Mouse (Mus musculus): ENCODE results near the gene Nova2. TPM values are rescaled to one million over a fixed set of nuclear protein-coding genes. Genes with fewer than 3 reads are reported as not detected.

Gene Nova2
- polyA plus RNA-seq (2012; ENCODE audit: insufficient read depth, insufficient read length, missing spikeins), result 1.1 and 1.6 TPM in 2 replicates

GRCm38 (mm10) chr7:18925162-18925938 lies at the start of gene Nova2:
Nova2 (plus strand) TSS chr7:18925888.
- Histone ChIP-seq H3K4me1 (ENCODE audit: control insufficient read depth, insufficient read depth, insufficient read length, low read length) (peaks cover 6% of the 10 kb centered on the region), H3K4me3 (ENCODE audit: insufficient read depth, low read depth, low read length) (peak within 1 kb of the TSS; percentile 91), H3K27ac (replicated peaks; ENCODE audit: low read depth, low read length) (peak within 1 kb of the TSS; percentile 100)

- H3K4me3 ChIP-seq (ENCODE audit: insufficient read depth, low read depth, low read length), result no peak overlapping the region
- H3K27ac ChIP-seq (replicated peaks; ENCODE audit: low read depth, low read length), result no peak overlapping the region
- peaks cover 13% of the 10 kb centered on the region; the same call in 1 of the 2 replicates for H3K4me1 ChIP-seq (ENCODE audit: control insufficient read depth, insufficient read depth, insufficient read length, low read length)
Observed at GRCm38 (mm10) chr7:18878691-18879090, 47.0 kb upstream of the Nova2 start.

GRCm38 (mm10) chr7:18883991-18884744 lies 41.5 kb upstream of the Nova2 start:
- no peak overlapping the region for H3K4me3 ChIP-seq (ENCODE audit: insufficient read depth, low read depth, low read length)
- no peak overlapping the region for H3K27ac ChIP-seq (replicated peaks; ENCODE audit: low read depth, low read length)
- H3K4me1 ChIP-seq (ENCODE audit: control insufficient read depth, insufficient read depth, insufficient read length, low read length), result peaks cover 22% of the 10 kb centered on the region

GRCm38 (mm10) chr7:18884745-18885422 lies 40.8 kb upstream of the Nova2 start:
- peaks cover 22% of the 10 kb centered on the region for H3K4me1 ChIP-seq (ENCODE audit: control insufficient read depth, insufficient read depth, insufficient read length, low read length)

GRCm38 (mm10) chr7:18886963-18887362 lies 38.7 kb upstream of the Nova2 start:
- no peak overlapping the region for H3K27ac ChIP-seq (replicated peaks; ENCODE audit: low read depth, low read length)
- H3K4me1 ChIP-seq (ENCODE audit: control insufficient read depth, insufficient read depth, insufficient read length, low read length), result peaks cover 18% of the 10 kb centered on the region
- H3K4me3 ChIP-seq (ENCODE audit: insufficient read depth, low read depth, low read length), result no peak overlapping the region

More at GRCm38 (mm10) chr7:18884745-18885422, 40.8 kb upstream of the Nova2 start:
- Histone ChIP-seq H3K4me3 (ENCODE audit: insufficient read depth, low read depth, low read length) (no peak overlapping the region), H3K27ac (replicated peaks; ENCODE audit: low read depth, low read length) (no peak overlapping the region)

- Histone ChIP-seq H3K27ac (replicated peaks; ENCODE audit: low read depth, low read length) (no peak overlapping the region), H3K4me3 (ENCODE audit: insufficient read depth, low read depth, low read length) (no peak overlapping the region), H3K4me1 (ENCODE audit: control insufficient read depth, insufficient read depth, insufficient read length, low read length) (peaks cover 4% of the 10 kb centered on the region; the same call in 1 of the 2 replicates)
Observed at GRCm38 (mm10) chr7:18890848-18891247, 34.8 kb upstream of the Nova2 start.

GRCm38 (mm10) chr7:18891872-18892599 lies 33.7 kb upstream of the Nova2 start:
- Histone ChIP-seq H3K4me3 (ENCODE audit: insufficient read depth, low read depth, low read length) (peak overlapping the region; percentile 53), H3K4me1 (ENCODE audit: control insufficient read depth, insufficient read depth, insufficient read length, low read length) (peaks cover 4% of the 10 kb centered on the region; the same call in 1 of the 2 replicates), H3K27ac (replicated peaks; ENCODE audit: low read depth, low read length) (no peak overlapping the region)

GRCm38 (mm10) chr7:18893009-18893408 lies 32.7 kb upstream of the Nova2 start:
- Histone ChIP-seq H3K27ac (replicated peaks; ENCODE audit: low read depth, low read length) (no peak overlapping the region), H3K4me1 (ENCODE audit: control insufficient read depth, insufficient read depth, insufficient read length, low read length) (peaks cover 4% of the 10 kb centered on the region; the same call in 1 of the 2 replicates), H3K4me3 (ENCODE audit: insufficient read depth, low read depth, low read length) (no peak overlapping the region)

GRCm38 (mm10) chr7:18893651-18894430 lies 31.8 kb upstream of the Nova2 start:
- H3K4me3 ChIP-seq (ENCODE audit: insufficient read depth, low read depth, low read length), result peak overlapping the region; percentile 38
- H3K4me1 ChIP-seq (ENCODE audit: control insufficient read depth, insufficient read depth, insufficient read length, low read length), result peaks cover 4% of the 10 kb centered on the region; the same call in 1 of the 2 replicates
- H3K27ac ChIP-seq (replicated peaks; ENCODE audit: low read depth, low read length), result no peak overlapping the region

GRCm38 (mm10) chr7:18896536-18896935 lies 29.2 kb upstream of the Nova2 start:
- H3K4me1 ChIP-seq (ENCODE audit: control insufficient read depth, insufficient read depth, insufficient read length, low read length), result peaks cover 4% of the 10 kb centered on the region; the same call in 1 of the 2 replicates
- no peak overlapping the region for H3K4me3 ChIP-seq (ENCODE audit: insufficient read depth, low read depth, low read length)
- no peak overlapping the region for H3K27ac ChIP-seq (replicated peaks; ENCODE audit: low read depth, low read length)

GRCm38 (mm10) chr7:18900513-18900912 lies 25.2 kb upstream of the Nova2 start:
- Histone ChIP-seq H3K4me3 (ENCODE audit: insufficient read depth, low read depth, low read length) (no peak overlapping the region), H3K4me1 (ENCODE audit: control insufficient read depth, insufficient read depth, insufficient read length, low read length) (no peaks in the 10 kb centered on the region), H3K27ac (replicated peaks; ENCODE audit: low read depth, low read length) (no peak overlapping the region)

GRCm38 (mm10) chr7:18902486-18902885 lies 23.2 kb upstream of the Nova2 start:
- H3K4me1 ChIP-seq (ENCODE audit: control insufficient read depth, insufficient read depth, insufficient read length, low read length), result 0 out of 2 replicates have a peak, but pooled peaks cover 3% of the 10 kb centered on the region

GRCm38 (mm10) chr7:18904971-18905370 lies 20.7 kb upstream of the Nova2 start:
- Histone ChIP-seq H3K4me3 (ENCODE audit: insufficient read depth, low read depth, low read length) (no peak overlapping the region), H3K27ac (replicated peaks; ENCODE audit: low read depth, low read length) (no peak overlapping the region), H3K4me1 (ENCODE audit: control insufficient read depth, insufficient read depth, insufficient read length, low read length) (peaks cover 13% of the 10 kb centered on the region; the same call in 1 of the 2 replicates)

More at GRCm38 (mm10) chr7:18902486-18902885, 23.2 kb upstream of the Nova2 start:
- no peak overlapping the region for H3K4me3 ChIP-seq (ENCODE audit: insufficient read depth, low read depth, low read length)
- no peak overlapping the region for H3K27ac ChIP-seq (replicated peaks; ENCODE audit: low read depth, low read length)

- Histone ChIP-seq H3K4me1 (ENCODE audit: control insufficient read depth, insufficient read depth, insufficient read length, low read length) (peaks cover 17% of the 10 kb centered on the region), H3K27ac (replicated peaks; ENCODE audit: low read depth, low read length) (no peak overlapping the region), H3K4me3 (ENCODE audit: insufficient read depth, low read depth, low read length) (peak overlapping the region; percentile 82)
Observed at GRCm38 (mm10) chr7:18909797-18910196, 15.9 kb upstream of the Nova2 start.

Data from brown adipose tissue, adult 24 weeks (tissue).